Mouse (Mus musculus): ENCODE results near the gene Ssh1. TPM values are rescaled to one million over a fixed set of nuclear protein-coding genes. Genes with fewer than 3 reads are reported as not detected.

Gene Ssh1
- polyA plus RNA-seq, 1 experiment from 2014 or later, result 4.3 TPM

DNA sequence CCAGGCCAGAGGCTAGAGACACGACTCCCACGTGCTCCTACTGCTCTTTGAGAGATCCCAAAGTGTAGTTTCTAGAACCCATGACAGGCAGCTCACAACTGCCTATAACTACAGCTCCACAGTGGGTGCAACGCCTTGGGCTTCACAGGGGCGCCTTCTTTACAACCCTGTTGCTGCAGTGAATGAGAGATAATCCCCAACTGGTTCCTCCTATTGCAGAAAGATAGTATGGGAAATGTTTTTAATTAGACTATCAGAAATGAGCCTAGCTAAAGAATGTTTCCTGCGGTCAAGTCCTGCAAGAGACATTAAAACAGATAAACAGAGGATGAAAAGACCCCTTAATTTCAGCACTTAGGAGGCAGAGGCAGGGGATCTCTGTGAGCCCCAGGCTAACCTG, 90.7 kb downstream of the Ssh1 start:
- Histone ChIP-seq H3K9me3 (ENCODE audit: low read length) (no peaks in the 10 kb centered on the region), H3K27me3 (ENCODE audit: insufficient read depth, low read length) (no peaks in the 10 kb centered on the region), H3K4me3 (ENCODE audit: low read depth, low read length) (no peak overlapping the region), H3K9ac (replicated peaks) (no peak overlapping the region), H3K36me3 (replicated peaks; ENCODE audit: insufficient read depth, low read length) (no peaks in the 10 kb centered on the region), H3K4me2 (ENCODE audit: low read depth, low read length) (no peak overlapping the region), H3K27ac (ENCODE audit: low read depth) (no peak overlapping the region), H3K4me1 (ENCODE audit: insufficient read depth) (peaks cover 40% of the 10 kb centered on the region)
- DNase-seq, result no peak
- no peak for ATAC-seq
- WGBS (ENCODE audit: insufficient replicate concordance), result 41% methylated on average over 5 of the region's 5 CpGs
- TF ChIP-seq CTCF (IDR thresholded peaks at IDR 0.05; ENCODE audit: low read depth) (no peak), EP300 (IDR thresholded peaks at IDR 0.05; ENCODE audit: low read depth) (no peak)

DNA sequence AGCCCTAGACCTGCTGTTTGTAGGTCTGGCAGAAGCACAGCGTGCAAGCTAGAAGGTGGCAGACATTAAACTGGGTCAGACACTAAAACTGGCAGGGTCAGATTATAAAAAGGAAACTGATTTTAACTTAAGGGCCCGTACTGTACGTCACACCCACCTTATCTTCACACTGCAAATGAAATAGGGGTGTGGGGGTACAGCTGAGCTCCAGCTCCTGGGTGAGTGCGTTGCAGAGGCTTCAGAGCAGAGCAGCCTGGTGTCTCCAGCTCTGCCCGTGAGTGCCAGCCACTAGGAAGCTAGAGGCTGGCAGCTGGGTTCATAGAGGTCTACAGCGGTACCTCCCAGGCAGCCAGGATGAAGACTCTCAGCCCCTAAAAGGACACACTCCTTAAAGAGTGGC, 91.7 kb downstream of the Ssh1 start:
- H3K36me3 ChIP-seq (replicated peaks; ENCODE audit: insufficient read depth, low read length), result no peaks in the 10 kb centered on the region
- H3K9me3 ChIP-seq (ENCODE audit: low read length), result no peaks in the 10 kb centered on the region
- ATAC-seq (peak; percentile 71), DNase-seq (no peak)
- peaks cover 36% of the 10 kb centered on the region for H3K4me1 ChIP-seq (ENCODE audit: insufficient read depth)
- H3K27ac ChIP-seq (ENCODE audit: low read depth), result no peak overlapping the region
- TF ChIP-seq EP300 (IDR thresholded peaks at IDR 0.05; ENCODE audit: low read depth), result peak; percentile 39
- no peak for TF ChIP-seq CTCF (IDR thresholded peaks at IDR 0.05; ENCODE audit: low read depth)
- no peak overlapping the region for H3K4me3 ChIP-seq (ENCODE audit: low read depth, low read length)
- no peak overlapping the region for H3K4me2 ChIP-seq (ENCODE audit: low read depth, low read length)
- H3K9ac ChIP-seq (replicated peaks), result no peak overlapping the region
- 53% methylated on average over 6 of the region's 6 CpGs for WGBS (ENCODE audit: insufficient replicate concordance)
- H3K27me3 ChIP-seq (ENCODE audit: insufficient read depth, low read length), result no peaks in the 10 kb centered on the region

DNA sequence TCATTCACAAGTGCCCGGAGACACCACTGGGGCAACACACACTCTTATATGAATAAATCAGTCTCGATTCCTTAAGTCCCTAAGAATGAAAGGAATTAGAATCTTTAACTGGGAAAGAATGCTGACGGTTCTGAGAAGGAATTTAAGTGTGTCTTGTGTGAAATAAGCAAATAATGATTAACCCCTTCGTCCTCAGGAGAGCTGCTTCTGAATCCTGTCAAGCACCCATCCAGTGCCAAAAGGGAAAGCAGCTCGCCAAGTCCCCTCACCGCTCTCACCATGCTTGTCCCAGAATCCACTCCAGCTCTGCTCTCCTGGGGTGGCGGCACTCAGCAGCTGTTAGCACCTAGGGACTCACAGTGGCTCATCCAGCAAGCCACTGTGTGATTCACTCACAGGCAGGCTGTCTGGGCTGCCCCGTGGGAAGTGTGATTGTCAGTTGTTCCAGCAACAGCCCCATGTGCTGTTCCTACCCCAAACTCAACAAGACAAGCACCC, 92.6 kb downstream of the Ssh1 start:
- peaks cover 28% of the 10 kb centered on the region for H3K4me1 ChIP-seq (ENCODE audit: insufficient read depth)
- H3K27ac ChIP-seq (ENCODE audit: low read depth), result no peak overlapping the region
- H3K9me3 ChIP-seq (ENCODE audit: low read length), result no peaks in the 10 kb centered on the region
- H3K4me3 ChIP-seq (ENCODE audit: low read depth, low read length), result no peak overlapping the region
- no peak for ATAC-seq
- H3K9ac ChIP-seq (replicated peaks), result no peak overlapping the region
- 76% methylated on average over 8 of the region's 8 CpGs for WGBS (ENCODE audit: insufficient replicate concordance)
- DNase-seq, result no peak
- no peaks in the 10 kb centered on the region for H3K36me3 ChIP-seq (replicated peaks; ENCODE audit: insufficient read depth, low read length)
- H3K27me3 ChIP-seq (ENCODE audit: insufficient read depth, low read length), result no peaks in the 10 kb centered on the region
- TF ChIP-seq CTCF (IDR thresholded peaks at IDR 0.05; ENCODE audit: low read depth) (no peak), EP300 (IDR thresholded peaks at IDR 0.05; ENCODE audit: low read depth) (no peak)
- H3K4me2 ChIP-seq (ENCODE audit: low read depth, low read length), result no peak overlapping the region

DNA sequence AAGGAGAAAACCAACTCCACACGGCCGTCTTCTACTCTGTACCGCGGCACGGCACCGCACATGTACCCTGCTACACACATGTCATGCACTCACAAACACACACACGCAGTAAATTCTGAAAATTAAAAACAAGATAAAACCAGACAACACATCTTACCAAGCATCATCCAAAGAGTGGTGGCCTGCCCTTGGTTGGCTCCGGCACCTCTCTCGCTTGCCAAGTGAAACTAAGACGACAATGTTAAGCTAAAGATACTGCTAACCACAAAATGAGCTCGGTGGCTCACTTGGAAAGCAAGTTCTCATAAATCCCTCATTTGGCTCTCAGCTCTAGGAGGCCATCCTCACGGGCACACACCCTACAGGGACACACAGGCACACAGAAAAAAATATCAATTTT, 94.2 kb downstream of the Ssh1 start:
- DNase-seq (no peak), ATAC-seq (no peak)
- Histone ChIP-seq H3K27ac (ENCODE audit: low read depth) (no peak overlapping the region), H3K9ac (replicated peaks) (no peak overlapping the region), H3K4me2 (ENCODE audit: low read depth, low read length) (peak overlapping the region; percentile 6; the same call in 1 of the 2 replicates), H3K27me3 (ENCODE audit: insufficient read depth, low read length) (no peaks in the 10 kb centered on the region), H3K4me3 (ENCODE audit: low read depth, low read length) (no peak overlapping the region), H3K4me1 (ENCODE audit: insufficient read depth) (peaks cover 16% of the 10 kb centered on the region), H3K36me3 (replicated peaks; ENCODE audit: insufficient read depth, low read length) (no peaks in the 10 kb centered on the region), H3K9me3 (ENCODE audit: low read length) (no peaks in the 10 kb centered on the region)
- 59% methylated on average over 12 of the region's 12 CpGs for WGBS (ENCODE audit: insufficient replicate concordance)
- TF ChIP-seq EP300 (IDR thresholded peaks at IDR 0.05; ENCODE audit: low read depth) (no peak), CTCF (IDR thresholded peaks at IDR 0.05; ENCODE audit: low read depth) (no peak)

DNA sequence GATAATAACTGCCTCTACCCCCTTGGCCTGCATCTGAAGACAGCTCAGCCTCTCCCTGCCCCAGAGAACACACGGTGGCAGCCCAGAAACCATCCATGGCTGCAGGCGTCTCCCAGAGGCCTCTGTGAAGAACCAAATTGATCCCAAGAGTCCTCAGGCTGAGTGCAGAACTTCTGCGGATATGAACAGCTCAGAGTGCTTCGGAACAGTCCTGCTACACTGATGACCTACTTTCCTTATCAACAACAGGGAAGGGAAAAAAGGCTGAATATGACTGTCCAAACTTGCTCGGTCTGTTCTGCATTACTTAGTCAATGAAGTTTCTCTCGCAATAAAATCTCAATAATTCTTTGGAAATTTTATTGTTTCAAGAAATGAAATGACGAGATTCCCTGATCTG, 101.7 kb downstream of the Ssh1 start:
- no peak for ATAC-seq
- H3K27me3 ChIP-seq (ENCODE audit: insufficient read depth, low read length), result no peaks in the 10 kb centered on the region
- H3K9me3 ChIP-seq (ENCODE audit: low read length), result no peaks in the 10 kb centered on the region
- 76% methylated on average over 7 of the region's 7 CpGs for WGBS (ENCODE audit: insufficient replicate concordance)
- peaks cover 12% of the 10 kb centered on the region; the same call in 1 of the 2 replicates for H3K4me1 ChIP-seq (ENCODE audit: insufficient read depth)
- H3K36me3 ChIP-seq (replicated peaks; ENCODE audit: insufficient read depth, low read length), result no peaks in the 10 kb centered on the region
- H3K4me2 ChIP-seq (ENCODE audit: low read depth, low read length), result no peak overlapping the region
- TF ChIP-seq CTCF (IDR thresholded peaks at IDR 0.05; ENCODE audit: low read depth), result no peak
- no peak for TF ChIP-seq EP300 (IDR thresholded peaks at IDR 0.05; ENCODE audit: low read depth)
- no peak overlapping the region for H3K4me3 ChIP-seq (ENCODE audit: low read depth, low read length)
- no peak overlapping the region for H3K27ac ChIP-seq (ENCODE audit: low read depth)
- no peak overlapping the region for H3K9ac ChIP-seq (replicated peaks)
- DNase-seq, result no peak

DNA sequence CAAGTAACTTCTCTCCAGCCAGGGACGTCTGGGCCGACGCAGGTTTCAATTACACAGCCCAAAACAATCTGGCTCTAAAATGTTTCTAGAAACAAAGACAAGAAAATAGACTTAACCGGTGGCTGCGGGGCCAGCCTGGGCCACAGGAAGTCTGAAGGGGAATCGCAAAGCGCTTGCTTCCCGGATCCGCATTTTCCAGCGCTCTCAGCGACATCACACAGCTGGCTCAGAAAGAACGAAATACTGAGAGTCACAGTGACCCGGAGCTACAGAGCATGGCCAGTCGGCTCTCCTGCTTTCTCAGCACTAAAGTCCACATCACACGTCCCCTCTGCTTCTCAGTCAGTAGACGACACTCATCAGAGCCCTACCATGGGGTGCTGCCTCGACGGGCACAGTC, 102.8 kb downstream of the Ssh1 start:
- Histone ChIP-seq H3K4me3 (ENCODE audit: low read depth, low read length) (no peak overlapping the region), H3K4me1 (ENCODE audit: insufficient read depth) (peaks cover 16% of the 10 kb centered on the region), H3K4me2 (ENCODE audit: low read depth, low read length) (no peak overlapping the region), H3K36me3 (replicated peaks; ENCODE audit: insufficient read depth, low read length) (no peaks in the 10 kb centered on the region), H3K27me3 (ENCODE audit: insufficient read depth, low read length) (no peaks in the 10 kb centered on the region), H3K27ac (ENCODE audit: low read depth) (peak overlapping the region; percentile 39; the same call in 1 of the 2 replicates), H3K9me3 (ENCODE audit: low read length) (no peaks in the 10 kb centered on the region), H3K9ac (replicated peaks) (no peak overlapping the region)
- TF ChIP-seq CTCF (IDR thresholded peaks at IDR 0.05; ENCODE audit: low read depth), result no peak
- no peak for TF ChIP-seq EP300 (IDR thresholded peaks at IDR 0.05; ENCODE audit: low read depth)
- WGBS (ENCODE audit: insufficient replicate concordance), result 82% methylated on average over 18 of the region's 18 CpGs
- DNase-seq (no peak), ATAC-seq (no peak)

DNA sequence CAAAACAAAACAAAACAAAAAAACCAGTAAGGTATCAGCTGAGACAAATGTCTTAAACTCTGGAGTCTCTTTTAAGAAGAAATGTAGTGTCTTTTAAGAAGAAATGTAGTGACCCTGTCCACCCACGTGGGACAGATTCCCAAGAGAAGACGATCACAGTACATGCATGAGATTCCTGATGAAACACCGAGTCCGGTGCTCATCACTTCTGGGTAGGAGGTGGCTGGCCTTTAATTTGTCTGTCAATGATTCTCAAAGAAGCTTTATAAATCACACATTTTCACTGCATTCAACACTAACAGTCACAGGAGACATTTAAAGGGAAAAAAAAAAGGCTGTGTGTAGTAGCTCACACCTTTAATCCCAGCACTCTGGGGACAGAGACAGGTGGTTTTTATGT, 103.8 kb downstream of the Ssh1 start:
- no peaks in the 10 kb centered on the region for H3K36me3 ChIP-seq (replicated peaks; ENCODE audit: insufficient read depth, low read length)
- H3K4me2 ChIP-seq (ENCODE audit: low read depth, low read length), result no peak overlapping the region
- H3K4me1 ChIP-seq (ENCODE audit: insufficient read depth), result peaks cover 25% of the 10 kb centered on the region
- H3K27me3 ChIP-seq (ENCODE audit: insufficient read depth, low read length), result no peaks in the 10 kb centered on the region
- ATAC-seq, result no peak
- DNase-seq, result no peak
- no peak for TF ChIP-seq CTCF (IDR thresholded peaks at IDR 0.05; ENCODE audit: low read depth)
- TF ChIP-seq EP300 (IDR thresholded peaks at IDR 0.05; ENCODE audit: low read depth), result no peak
- no peak overlapping the region for H3K4me3 ChIP-seq (ENCODE audit: low read depth, low read length)
- no peak overlapping the region for H3K9ac ChIP-seq (replicated peaks)
- H3K9me3 ChIP-seq (ENCODE audit: low read length), result no peaks in the 10 kb centered on the region
- no peak overlapping the region for H3K27ac ChIP-seq (ENCODE audit: low read depth)
- WGBS (ENCODE audit: insufficient replicate concordance), result 66% methylated on average over 4 of the region's 4 CpGs

Data from liver, postnatal 0 days (tissue).